Mouse (Mus musculus) CH12.LX (cell line): Measurements from ENCODE around the gene Mlip. TPM values are rescaled to one million over a fixed set of nuclear protein-coding genes. Genes with fewer than 3 reads are reported as not detected.

Experiments
- DNase-seq: peaks from one replicate; pipeline ENCODE4 v3.0.0-alpha.2; 2013; ENCODE audit errors: extremely low read depth
- H3K27ac ChIP-seq: 2 replicates; pipeline ENCODE4 v1.5.1; 2012; ENCODE audit warnings: low read depth, mild to moderate bottlenecking, control low read depth, moderate library complexity; ENCODE audit not compliant: insufficient read depth
- H3K27me3 ChIP-seq: replicated peaks from 2 replicates; pipeline ENCODE3; 2012; ENCODE audit warnings: inconsistent platforms
- H3K36me3 ChIP-seq, 2 experiments: replicated peaks in 1 of 2; 2 replicates each; pipeline versions ENCODE3 to v1.6.1; 2012; ENCODE audit warnings: inconsistent platforms in 1 of 2, low read length in 1 of 2, mild to moderate bottlenecking in 1 of 2, mixed read lengths in 1 of 2, moderate library complexity in 1 of 2; ENCODE audit not compliant: control insufficient read depth in 1 of 2, insufficient read depth in 1 of 2
- H3K4me1 ChIP-seq, 2 experiments: 2 replicates each; pipeline ENCODE4 v1.6.1; 2012; ENCODE audit warnings: inconsistent platforms in 1 of 2, moderate library complexity in 1 of 2; ENCODE audit not compliant: insufficient read depth in 2 of 2, control insufficient read depth in 1 of 2
- H3K4me2 ChIP-seq: 2 replicates; pipeline ENCODE4 v1.6.1; 2012; ENCODE audit warnings: low read depth, mild to moderate bottlenecking, control low read depth; ENCODE audit not compliant: poor library complexity, insufficient read depth, severe bottlenecking
- H3K4me3 ChIP-seq, 3 experiments: fragments of 150-350 bp in 1 of 3; sonication (generic) in 1 of 3; replicated peaks in 1 of 3; 2 replicates each; pipeline versions ENCODE3 to v1.5.1; 2011 to 2012; ENCODE audit warnings: low read depth in 2 of 3, low read length in 2 of 3, mild to moderate bottlenecking in 2 of 3, moderate library complexity in 2 of 3, control low read depth in 1 of 3, improper control_type of control experiment in 1 of 3, inconsistent platforms in 1 of 3, mixed read lengths in 1 of 3; ENCODE audit not compliant: poor library complexity in 1 of 3
- H3K79me2 ChIP-seq: replicated peaks from 2 replicates; pipeline ENCODE4 v1.6.1; 2012; ENCODE audit warnings: mild to moderate bottlenecking, moderate library complexity; ENCODE audit not compliant: control insufficient read depth, poor library complexity, insufficient read depth, severe bottlenecking; ENCODE audit errors: extremely low read depth
- H3K9ac ChIP-seq: 2 replicates; pipeline ENCODE4 v1.6.1; 2012; ENCODE audit warnings: low read depth, mild to moderate bottlenecking, control low read depth, moderate library complexity; ENCODE audit not compliant: insufficient read depth
- H3K9me3 ChIP-seq: replicated peaks from 2 replicates; pipeline ENCODE3; 2012; ENCODE audit warnings: low read length, inconsistent platforms, mixed read lengths
- CHD2 ChIP-seq: IDR thresholded peaks from 2 replicates; pipeline ENCODE4 v1.6.1; 2011; ENCODE audit warnings: low read length, improper control_type of control experiment
- CTCF ChIP-seq, 2 experiments: IDR thresholded peaks in 1 of 2; conservative IDR thresholded peaks in 1 of 2; 2 replicates each; pipeline ENCODE4 v1.5.1; 2011 to 2012; ENCODE audit warnings: low read depth in 2 of 2, low read length in 2 of 2, improper control_type of control experiment in 1 of 2, inconsistent platforms in 1 of 2, mild to moderate bottlenecking in 1 of 2, moderate library complexity in 1 of 2
- ELF1 ChIP-seq: IDR thresholded peaks from 2 replicates; pipeline ENCODE4 v1.6.1; 2014; ENCODE audit warnings: low read depth, mild to moderate bottlenecking, inconsistent platforms, low read length, improper control_type of control experiment
- GABPA ChIP-seq: IDR thresholded peaks from 2 replicates; pipeline ENCODE4 v1.6.1; 2012; ENCODE audit warnings: low read depth, low read length, improper control_type of control experiment, inconsistent platforms; ENCODE audit not compliant: insufficient replicate concordance
- JUN ChIP-seq: IDR thresholded peaks from 2 replicates; pipeline ENCODE4 v1.6.1; 2011; ENCODE audit warnings: low read depth, mild to moderate bottlenecking, low read length, improper control_type of control experiment, moderate library complexity; ENCODE audit not compliant: insufficient read depth
- KAT2A ChIP-seq: IDR thresholded peaks from 2 replicates; pipeline ENCODE4 v1.6.1; 2012; ENCODE audit warnings: low read length, improper control_type of control experiment, inconsistent platforms; ENCODE audit not compliant: insufficient replicate concordance
- MAFK ChIP-seq: IDR thresholded peaks from 2 replicates; pipeline ENCODE4 v1.6.1; 2011; ENCODE audit warnings: low read length, improper control_type of control experiment; ENCODE audit not compliant: insufficient replicate concordance
- MAZ ChIP-seq: IDR thresholded peaks from 2 replicates; pipeline ENCODE4 v1.6.1; 2012; ENCODE audit warnings: low read depth, mild to moderate bottlenecking, inconsistent platforms, low read length, improper control_type of control experiment, moderate library complexity
- MEF2A ChIP-seq: IDR thresholded peaks from 2 replicates; pipeline ENCODE4 v1.6.1; 2014; ENCODE audit warnings: low read depth, mild to moderate bottlenecking, inconsistent platforms, low read length, improper control_type of control experiment, borderline replicate concordance
- MYC ChIP-seq: IDR thresholded peaks from 2 replicates; pipeline ENCODE4 v1.6.1; 2011; ENCODE audit warnings: low read depth, mild to moderate bottlenecking, improper control_type of control experiment, low read length
- NRF1 ChIP-seq: IDR thresholded peaks from 2 replicates; pipeline ENCODE4 v1.6.1; 2014; ENCODE audit warnings: low read depth, mild to moderate bottlenecking, inconsistent platforms, low read length, improper control_type of control experiment, moderate library complexity
- POLR2A ChIP-seq: IDR thresholded peaks from 2 replicates; pipeline ENCODE4 v1.6.1; 2011; ENCODE audit warnings: low read depth, mild to moderate bottlenecking, improper control_type of control experiment, low read length
- POLR2AphosphoS2 ChIP-seq: IDR thresholded peaks from 2 replicates; pipeline ENCODE4 v1.6.1; 2011; ENCODE audit warnings: low read depth, low read length, improper control_type of control experiment
- RCOR1 ChIP-seq: conservative IDR thresholded peaks from 2 replicates; pipeline ENCODE4 v1.6.1; 2012; ENCODE audit warnings: low read depth, mild to moderate bottlenecking, inconsistent platforms, low read length, improper control_type of control experiment
- SIN3A ChIP-seq: IDR thresholded peaks from 2 replicates; pipeline ENCODE4 v1.6.1; 2012; ENCODE audit warnings: low read length, improper control_type of control experiment, inconsistent platforms
- TBP ChIP-seq: conservative IDR thresholded peaks from 2 replicates; pipeline ENCODE4 v1.6.1; 2011; ENCODE audit warnings: low read depth, low read length, improper control_type of control experiment
- TCF12 ChIP-seq: IDR thresholded peaks from 2 replicates; pipeline ENCODE4 v1.6.1; 2014; ENCODE audit warnings: low read depth, mild to moderate bottlenecking, inconsistent platforms, low read length, improper control_type of control experiment
- UBTF ChIP-seq: IDR thresholded peaks from 2 replicates; pipeline ENCODE4 v1.6.1; 2012; ENCODE audit warnings: low read depth, mild to moderate bottlenecking, inconsistent platforms, low read length, improper control_type of control experiment, moderate library complexity
- ZC3H11A ChIP-seq: IDR thresholded peaks from 2 replicates; pipeline ENCODE4 v1.6.1; 2012; ENCODE audit warnings: low read depth, mild to moderate bottlenecking, inconsistent platforms, low read length, improper control_type of control experiment
- ZKSCAN1 ChIP-seq: IDR thresholded peaks from 2 replicates; pipeline ENCODE4 v1.6.1; 2012; ENCODE audit warnings: low read depth, inconsistent platforms, low read length, improper control_type of control experiment, borderline replicate concordance
- ZMIZ1 ChIP-seq: IDR thresholded peaks from 2 replicates; pipeline ENCODE4 v1.6.1; 2012; ENCODE audit warnings: low read depth, mild to moderate bottlenecking, inconsistent platforms, low read length, improper control_type of control experiment
- dilution Hi-C: fragments of 300-500 bp; cut with MboI; formaldehyde crosslinking; loops from 2 replicates; pipeline ENCODE4 v1.14.3; 2020; ENCODE audit warnings: low sequenced_read_pairs; ENCODE audit not compliant: extremely low pct_unique_long_range_greater_than_20kb, extremely low pct_ligation_motif_present
- in situ Hi-C: fragments of 300-500 bp; cut with MboI; formaldehyde crosslinking; loops from 3 replicates; pipeline ENCODE4 v1.14.3; 2019; ENCODE audit warnings: low sequenced_read_pairs, low pct_ligation_motif_present, low pct_unique_long_range_greater_than_20kb, mixed read lengths
- polyA plus RNA-seq: library from polyadenylated mRNA; unstranded; fragments of >175 nt; gene quantifications from 2 replicates; pipeline ENCODE4 v1.2.1, GENCODE M21; 2012; ENCODE audit warnings: low read depth; ENCODE audit not compliant: insufficient read length
- total RNA-seq, 2 experiments: library from RNA; depleted of rRNA; stranded (reverse); fragments of 300-350 nt in 1 of 2; fragments of >200 nt in 1 of 2; gene quantifications; 2 replicates each; pipeline ENCODE4 v1.2.3; 2012 to 2014

Mlip gene
- total and polyA plus RNA-seq, 3 experiments: not detected

DNA sequence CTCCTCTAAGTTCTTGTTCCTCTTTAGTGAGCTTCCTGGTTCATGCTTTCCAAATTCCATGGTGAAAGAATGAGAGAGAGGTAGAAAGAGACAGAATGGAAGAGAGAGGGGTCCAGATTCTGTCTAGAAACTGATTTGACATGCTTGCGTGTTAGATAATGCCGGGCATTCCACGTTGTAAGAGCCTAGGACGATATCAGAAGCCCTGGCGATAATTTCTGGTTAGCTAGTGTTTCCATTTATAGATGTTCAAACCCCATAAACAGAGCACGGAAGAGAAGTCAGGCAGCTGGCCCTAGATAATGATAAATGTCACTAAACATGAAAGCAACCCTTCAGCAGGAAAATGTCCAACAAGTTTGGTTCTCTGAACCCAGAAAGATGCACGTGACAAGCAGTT, 5.1 kb downstream of the Mlip start:
- dilution Hi-C loops (no loop called here), in situ Hi-C loops (no loop called here)
- no peak overlapping the region for H3K9ac ChIP-seq
- H3K4me2 ChIP-seq: no peak overlapping the region
- H3K9me3 ChIP-seq: no peaks in the 10 kb centered on the region
- DNase-seq: no peak
- no peak overlapping the region for H3K27ac ChIP-seq
- no peaks in the 10 kb centered on the region for H3K79me2 ChIP-seq
- H3K36me3 ChIP-seq: no peaks in the 10 kb centered on the region
- TF ChIP-seq MAZ (no peak), ZC3H11A (no peak), ZMIZ1 (no peak), POLR2AphosphoS2 (no peak), JUN (no peak), MAFK (no peak), SIN3A (no peak), MYC (no peak), CTCF (conservative IDR thresholded peaks at IDR 0.05 in 1 of 2, IDR thresholded peaks at IDR 0.05 in 1 of 2; ENCODE audit: low read depth in 2 of 2, low read length in 2 of 2) (no peak), CHD2 (no peak), ZKSCAN1 (no peak), ELF1 (no peak)
- no peaks in the 10 kb centered on the region for H3K27me3 ChIP-seq
- H3K4me3 ChIP-seq: no peak overlapping the region
- H3K4me1 ChIP-seq: peaks cover 2 to 5% of the 10 kb centered on the region in 2 experiments; a peak in 2 of 4 replicates

DNA sequence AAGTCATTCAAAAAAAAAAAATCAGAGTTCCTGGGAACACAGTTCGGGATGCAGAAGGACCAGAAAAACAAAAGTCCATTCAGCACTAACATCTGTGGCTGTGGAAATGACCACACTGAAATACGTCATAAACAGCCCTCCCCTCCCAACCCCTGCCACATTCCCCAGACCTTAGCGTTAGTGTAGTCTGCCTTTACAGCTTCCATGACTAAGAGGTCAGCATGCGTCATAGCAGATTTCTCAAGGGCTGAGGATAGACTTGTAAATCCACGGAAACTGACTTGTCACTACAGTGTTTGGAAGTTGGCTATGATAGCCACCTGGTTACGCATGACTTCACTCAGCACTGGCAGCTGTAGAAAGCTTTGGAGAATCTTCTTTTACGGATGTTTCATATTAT, 8.5 kb downstream of the Mlip start:
- dilution Hi-C loops: no loop called here
- Histone ChIP-seq H3K27me3 (no peaks in the 10 kb centered on the region), H3K79me2 (no peaks in the 10 kb centered on the region), H3K9ac (no peak overlapping the region), H3K36me3 (no peaks in the 10 kb centered on the region), H3K4me1 (peaks cover 4 to 5% of the 10 kb centered on the region in 2 experiments; a peak in 2 of 4 replicates), H3K4me2 (no peak overlapping the region), H3K9me3 (no peaks in the 10 kb centered on the region), H3K4me3 (no peak overlapping the region), H3K27ac (no peak overlapping the region)
- TF ChIP-seq ELF1 (no peak), UBTF (no peak), TBP (no peak), GABPA (no peak), MAZ (no peak), KAT2A (no peak), POLR2A (no peak), ZMIZ1 (no peak), CHD2 (no peak), ZC3H11A (no peak), RCOR1 (no peak), NRF1 (no peak), MEF2A (no peak), CTCF (conservative IDR thresholded peaks at IDR 0.05 in 1 of 2, IDR thresholded peaks at IDR 0.05 in 1 of 2; ENCODE audit: low read depth in 2 of 2, low read length in 2 of 2) (no peak), TCF12 (no peak)
- DNase-seq: no peak
- in situ Hi-C loops: no loop called here
